Comparison of ENCODE assay signal across 12 mouse cellular contexts in the genomic region with DNA sequence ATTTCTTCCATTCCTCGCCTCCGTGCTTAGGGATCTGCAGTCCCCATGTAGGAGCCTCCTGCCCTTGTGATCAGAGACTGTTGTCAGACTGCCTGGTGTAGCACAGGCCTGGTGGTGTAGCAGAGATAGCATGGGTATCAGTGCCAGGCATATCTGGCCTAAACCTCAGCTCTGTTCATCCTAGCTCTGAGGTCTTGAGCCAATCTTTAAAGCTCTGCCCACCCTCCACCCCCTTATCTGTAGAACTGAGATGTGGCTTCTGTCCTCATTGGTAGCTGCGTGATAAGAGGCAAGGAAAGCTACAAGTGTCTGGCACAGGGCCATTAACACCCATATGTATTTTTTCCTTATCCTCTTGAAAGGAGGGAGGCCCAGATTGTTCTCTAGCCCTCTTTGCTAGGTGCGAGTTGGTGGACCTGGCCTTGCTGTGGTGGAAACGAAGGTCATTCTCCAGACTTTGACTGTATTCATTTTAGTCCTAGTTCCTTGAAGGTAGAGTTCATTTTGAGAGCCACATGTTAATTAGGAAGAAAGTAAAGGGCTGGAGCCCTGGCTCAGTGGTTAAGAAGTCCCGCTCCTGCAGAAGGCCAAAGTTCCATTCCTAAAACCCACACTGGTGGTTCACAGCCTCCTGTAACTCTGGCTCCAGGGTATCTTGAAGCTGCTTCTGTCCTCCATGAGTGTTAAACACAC. TPM values are rescaled to one million over a fixed set of nuclear protein-coding genes. Genes with fewer than 3 reads are reported as not detected.
DNase-seq lines count a peak whose midpoint lies in the region; ATAC-seq lines count a peak whose summit lies in the region.
"Had no signal": no experiment of that assay in that cellular context is flagged by ENCODE, and none has a peak within 500 bp of the region (broad histone marks: within the 10 kb centered on the region; RNA-seq: fewer than 3 reads in every experiment).

No protein-coding gene starts in this region.

- no peak for DNase-seq in heart, postnatal 10 days
- DNase-seq in 416B (ENCODE audit: low read depth) (peak; percentile 94), MN1 (ENCODE audit: low spot score) (no peak)
- peak; percentile 50 for DNase-seq in lung, postnatal 36 days
- DNase-seq in adrenal gland, postnatal 4 days (ENCODE audit: low spot score in 2 of 2), result no peak
- DNase-seq: adrenal gland, postnatal 10 days; thymus, adult 2 months had no signal

- no peaks in the 10 kb centered on the region for H3K27me3 ChIP-seq in heart, embryonic 16.5 days (ENCODE audit: control insufficient read depth, insufficient read depth, low read length)

- H3K9ac ChIP-seq in heart, embryonic 16.5 days (ENCODE audit: low read length), result no peak overlapping the region

- intact Hi-C loops in heart, postnatal 10 days (cut with DNase I), result no loop called here

- H3K9me3 ChIP-seq in heart, embryonic 16.5 days (replicated peaks; ENCODE audit: control insufficient read depth, low read length), result no peaks in the 10 kb centered on the region

- peak overlapping the region; percentile 82 for H3K27ac ChIP-seq in heart, embryonic 16.5 days (ENCODE audit: low read length)
- H3K27ac ChIP-seq: left cerebral cortex, adult 2 months had no signal

- H3K4me1 ChIP-seq in heart, embryonic 16.5 days (ENCODE audit: control insufficient read depth, insufficient read depth, low read length), result peaks cover 88% of the 10 kb centered on the region

- WGBS in heart, embryonic 16.5 days, result 41% methylated on average over 6 of the region's 6 CpGs

- no peak overlapping the region for H3K4me3 ChIP-seq in heart, embryonic 16.5 days (ENCODE audit: low read length)
- H3K4me3 ChIP-seq: erythroblast, embryonic 14.5 days; left cerebral cortex, adult 2 months had no signal

- peak; percentile 61 for ATAC-seq in heart, embryonic 16.5 days (replicated peaks; ENCODE audit: extremely low read depth, insufficient read depth, low FRiP score)
- peak; percentile 49 for ATAC-seq in common myeloid progenitor, adult 5-6 weeks (replicated peaks; ENCODE audit: low read depth, poor library complexity, severe bottlenecking)
- ATAC-seq: CD4-positive, CD25-positive, alpha-beta regulatory T cell, adult 4 months had no signal

- peak overlapping the region; percentile 7; the same call in 1 of the 2 replicates for H3K4me2 ChIP-seq in heart, embryonic 16.5 days (ENCODE audit: low read depth, low read length)

- no peaks in the 10 kb centered on the region for H3K36me3 ChIP-seq in heart, embryonic 16.5 days (ENCODE audit: control insufficient read depth, insufficient read depth)

RNA-seq across cellular contexts. Expression of gene Ccdc12, which starts 12.4 kb away (rescaled TPM):
- 139 and 147 TPM in 2 replicates for polyA plus RNA-seq in heart, embryonic 16.5 days (2015; fragmentation: Nextera tagmentation; extraction: Ambion mirVana)
- 10 to 100 TPM; 69.6 to 78.9 TPM for total RNA-seq in heart, postnatal 10 days (2021)
- total RNA-seq in common myeloid progenitor, adult 5-6 weeks (2017), result 88.7 and 112 TPM in 2 replicates
- total RNA-seq in adrenal gland, postnatal 4 days (2021), result 10 to 100 TPM; 65.9 to 74.9 TPM

RNA-seq across cellular contexts. Expression of gene Nbeal2, which starts 14.8 kb away (rescaled TPM):
- 3.3 and 3.8 TPM in 2 replicates for polyA plus RNA-seq in heart, embryonic 16.5 days (2015; fragmentation: Nextera tagmentation; extraction: Ambion mirVana)
- total RNA-seq in heart, postnatal 10 days (2021), result 1 to 10 TPM; 8.3 to 8.7 TPM
- 8.6 and 19.5 TPM in 2 replicates for total RNA-seq in common myeloid progenitor, adult 5-6 weeks (2017)
- total RNA-seq in adrenal gland, postnatal 4 days (2021), result 10 to 100 TPM in 1 of 2 experiments, 1 to 10 TPM in 1; 8.9 to 11.8 TPM

RNA-seq across cellular contexts. Expression of gene Nradd, which starts 44.5 kb away (rescaled TPM):
- 16.4 and 17.2 TPM in 2 replicates for polyA plus RNA-seq in heart, embryonic 16.5 days (2015; fragmentation: Nextera tagmentation; extraction: Ambion mirVana)
- 1 to 10 TPM; 2.2 to 2.3 TPM for total RNA-seq in heart, postnatal 10 days (2021)
- total RNA-seq in common myeloid progenitor, adult 5-6 weeks (2017), result 2.1 and 5.8 TPM in 2 replicates
- 10 to 100 TPM; 16.0 to 17.9 TPM for total RNA-seq in adrenal gland, postnatal 4 days (2021)

Comparison
In these comparisons a context has a peak if more than half of its experiments do, and no peak if none do; other contexts are left out.
1. DNase-seq: peak in 416B (single experiment) and lung, postnatal 36 days (single experiment); none in heart, postnatal 10 days (0 of 2), MN1 (single experiment) and adrenal gland, postnatal 4 days (0 of 2).